In genomic region chr14:120478641-120479341, GRCm38 (mm10) we compare ENCODE assay signal across 8 mouse cellular contexts. TPM values are rescaled to one million over a fixed set of nuclear protein-coding genes. Genes with fewer than 3 reads are reported as not detected.
DNase-seq lines count a peak whose midpoint lies in the region; ATAC-seq lines count a peak whose summit lies in the region.

No protein-coding gene starts in this region.

- H3K4me1 ChIP-seq in brown adipose tissue, adult 24 weeks (ENCODE audit: control insufficient read depth, insufficient read depth, insufficient read length, low read length) = 0 out of 2 replicates have a peak, but pooled peaks cover 4% of the 10 kb centered on the region
- peaks cover 12% of the 10 kb centered on the region; the same call in 1 of the 2 replicates for H3K4me1 ChIP-seq in heart, embryonic 12.5 days (replicated peaks)
- H3K4me1 ChIP-seq in midbrain, embryonic 15.5 days = peaks cover 37% of the 10 kb centered on the region

- H3K4me3 ChIP-seq in brown adipose tissue, adult 24 weeks (ENCODE audit: insufficient read depth, low read depth, low read length) = peak overlapping the region; percentile 90
- peak overlapping the region; percentile 76 for H3K4me3 ChIP-seq in heart, embryonic 12.5 days
- peak overlapping the region; percentile 65 for H3K4me3 ChIP-seq in midbrain, embryonic 15.5 days

- H3K4me2 ChIP-seq in heart, embryonic 12.5 days = peak overlapping the region; percentile 84
- peak overlapping the region; percentile 68 for H3K4me2 ChIP-seq in midbrain, embryonic 15.5 days

- ATAC-seq in heart, embryonic 12.5 days (ENCODE audit: insufficient number of reproducible peaks, low FRiP score) = peak; percentile 9; the same call in 1 of the 2 replicates
- peak; percentile 24 for ATAC-seq in midbrain, embryonic 15.5 days (replicated peaks)

- peaks cover 12% of the 10 kb centered on the region for H3K36me3 ChIP-seq in heart, embryonic 12.5 days
- no peaks in the 10 kb centered on the region for H3K36me3 ChIP-seq in midbrain, embryonic 15.5 days (replicated peaks)

- no peak overlapping the region; the same call in 1 of the 2 replicates for H3K27ac ChIP-seq in brown adipose tissue, adult 24 weeks (replicated peaks; ENCODE audit: low read depth, low read length)
- H3K27ac ChIP-seq in heart, embryonic 12.5 days (ENCODE audit: poor library complexity, severe bottlenecking) = peak overlapping the region; percentile 94
- H3K27ac ChIP-seq in midbrain, embryonic 15.5 days = peak overlapping the region; percentile 99

- H3K27me3 ChIP-seq in heart, embryonic 12.5 days (replicated peaks) = no peaks in the 10 kb centered on the region
- H3K27me3 ChIP-seq in midbrain, embryonic 15.5 days (replicated peaks) = no peaks in the 10 kb centered on the region

- no peaks in the 10 kb centered on the region for H3K9me3 ChIP-seq in heart, embryonic 12.5 days (replicated peaks)
- no peaks in the 10 kb centered on the region for H3K9me3 ChIP-seq in midbrain, embryonic 15.5 days

- 1% methylated on average over 62 of the region's 62 CpGs for WGBS in heart, embryonic 12.5 days
- under 1% methylated on average over 61 of the region's 62 CpGs for WGBS in midbrain, embryonic 15.5 days

- peak; percentile 40 to 46 for DNase-seq in frontal cortex, postnatal 14 days (ENCODE audit: low spot score in 2 of 2)
- no peak for DNase-seq in frontal cortex, postnatal 25 days (ENCODE audit: low spot score in 2 of 2)
- DNase-seq in CD4-positive, CD25-positive, alpha-beta regulatory T cell, adult 2 months (ENCODE audit: low read depth, low spot score) = peak; percentile 50
- peak; percentile 39 to 47 for DNase-seq in layer of hippocampus, adult 8-10 months (ENCODE audit: low spot score in 2 of 2)
- peak; percentile 58 for DNase-seq in thymus, postnatal 14 days

- peak overlapping the region; percentile 87 for H3K9ac ChIP-seq in heart, embryonic 12.5 days
- H3K9ac ChIP-seq in midbrain, embryonic 15.5 days = peak overlapping the region; percentile 80

RNA-seq across cellular contexts. Expression of gene Rap2a, which starts 0.5 kb away (rescaled TPM):
- 7.9 and 9.5 TPM in 2 replicates for polyA plus RNA-seq in brown adipose tissue, adult 24 weeks (2012; ENCODE audit: insufficient read depth, insufficient read length, missing spikeins)
- 16.1 and 16.4 TPM in 2 replicates for polyA plus RNA-seq in heart, embryonic 12.5 days (2016; fragmentation: Nextera tagmentation; extraction: Ambion mirVana)
- 10 to 100 TPM; 67.6 to 82.7 (median 71.8) TPM for total RNA-seq in layer of hippocampus, adult 8-10 months (2022)
- polyA plus RNA-seq in midbrain, embryonic 15.5 days (2015; fragmentation: Nextera tagmentation; extraction: Ambion mirVana) = 24.1 and 26.7 TPM in 2 replicates

Comparison
In these comparisons a context has a peak if more than half of its experiments do, and no peak if none do; other contexts are left out.
1. DNase-seq: peak in frontal cortex, postnatal 14 days (2 of 2), CD4-positive, CD25-positive, alpha-beta regulatory T cell, adult 2 months (single experiment), layer of hippocampus, adult 8-10 months (2 of 2) and thymus, postnatal 14 days (single experiment); none in frontal cortex, postnatal 25 days (0 of 2).
2. Peak in every context shown above with its lines, with median percentiles within 50 percentile points of each other: H3K4me3 ChIP-seq.